Mouse (Mus musculus) CH12.LX (cell line): ENCODE results near the gene Lamtor3. TPM values are rescaled to one million over a fixed set of nuclear protein-coding genes. Genes with fewer than 3 reads are reported as not detected.

ENCODE experiments used
- DNase-seq: peaks from one replicate; pipeline ENCODE4 v3.0.0-alpha.2; 2013; ENCODE audit errors: extremely low read depth
- H3K27ac ChIP-seq: 2 replicates; pipeline ENCODE4 v1.5.1; 2012; ENCODE audit warnings: low read depth, mild to moderate bottlenecking, control low read depth, moderate library complexity; ENCODE audit not compliant: insufficient read depth
- H3K27me3 ChIP-seq: replicated peaks from 2 replicates; pipeline ENCODE3; 2012; ENCODE audit warnings: inconsistent platforms
- H3K36me3 ChIP-seq, 2 experiments: replicated peaks in 1 of 2; 2 replicates each; pipeline versions ENCODE3 to v1.6.1; 2012; ENCODE audit warnings: inconsistent platforms in 1 of 2, low read length in 1 of 2, mild to moderate bottlenecking in 1 of 2, mixed read lengths in 1 of 2, moderate library complexity in 1 of 2; ENCODE audit not compliant: control insufficient read depth in 1 of 2, insufficient read depth in 1 of 2
- H3K4me1 ChIP-seq, 2 experiments: 2 replicates each; pipeline ENCODE4 v1.6.1; 2012; ENCODE audit warnings: inconsistent platforms in 1 of 2, moderate library complexity in 1 of 2; ENCODE audit not compliant: insufficient read depth in 2 of 2, control insufficient read depth in 1 of 2
- H3K4me2 ChIP-seq: 2 replicates; pipeline ENCODE4 v1.6.1; 2012; ENCODE audit warnings: low read depth, mild to moderate bottlenecking, control low read depth; ENCODE audit not compliant: poor library complexity, insufficient read depth, severe bottlenecking
- H3K4me3 ChIP-seq, 3 experiments: fragments of 150-350 bp in 1 of 3; sonication (generic) in 1 of 3; replicated peaks in 1 of 3; 2 replicates each; pipeline versions ENCODE3 to v1.5.1; 2011 to 2012; ENCODE audit warnings: low read depth in 2 of 3, low read length in 2 of 3, mild to moderate bottlenecking in 2 of 3, moderate library complexity in 2 of 3, control low read depth in 1 of 3, improper control_type of control experiment in 1 of 3, inconsistent platforms in 1 of 3, mixed read lengths in 1 of 3; ENCODE audit not compliant: poor library complexity in 1 of 3
- H3K79me2 ChIP-seq: replicated peaks from 2 replicates; pipeline ENCODE4 v1.6.1; 2012; ENCODE audit warnings: mild to moderate bottlenecking, moderate library complexity; ENCODE audit not compliant: control insufficient read depth, poor library complexity, insufficient read depth, severe bottlenecking; ENCODE audit errors: extremely low read depth
- H3K9ac ChIP-seq: 2 replicates; pipeline ENCODE4 v1.6.1; 2012; ENCODE audit warnings: low read depth, mild to moderate bottlenecking, control low read depth, moderate library complexity; ENCODE audit not compliant: insufficient read depth
- H3K9me3 ChIP-seq: replicated peaks from 2 replicates; pipeline ENCODE3; 2012; ENCODE audit warnings: low read length, inconsistent platforms, mixed read lengths
- CHD2 ChIP-seq: IDR thresholded peaks from 2 replicates; pipeline ENCODE4 v1.6.1; 2011; ENCODE audit warnings: low read length, improper control_type of control experiment
- CTCF ChIP-seq, 2 experiments: IDR thresholded peaks in 1 of 2; conservative IDR thresholded peaks in 1 of 2; 2 replicates each; pipeline ENCODE4 v1.5.1; 2011 to 2012; ENCODE audit warnings: low read depth in 2 of 2, low read length in 2 of 2, improper control_type of control experiment in 1 of 2, inconsistent platforms in 1 of 2, mild to moderate bottlenecking in 1 of 2, moderate library complexity in 1 of 2
- GABPA ChIP-seq: IDR thresholded peaks from 2 replicates; pipeline ENCODE4 v1.6.1; 2012; ENCODE audit warnings: low read depth, low read length, improper control_type of control experiment, inconsistent platforms; ENCODE audit not compliant: insufficient replicate concordance
- HCFC1 ChIP-seq: IDR thresholded peaks from 2 replicates; pipeline ENCODE4 v1.6.1; 2012; ENCODE audit warnings: low read depth, mild to moderate bottlenecking, inconsistent platforms, low read length, improper control_type of control experiment
- KAT2A ChIP-seq: IDR thresholded peaks from 2 replicates; pipeline ENCODE4 v1.6.1; 2012; ENCODE audit warnings: low read length, improper control_type of control experiment, inconsistent platforms; ENCODE audit not compliant: insufficient replicate concordance
- MAX ChIP-seq: IDR thresholded peaks from 2 replicates; pipeline ENCODE4 v1.6.1; 2011; ENCODE audit warnings: low read length, improper control_type of control experiment
- MAZ ChIP-seq: IDR thresholded peaks from 2 replicates; pipeline ENCODE4 v1.6.1; 2012; ENCODE audit warnings: low read depth, mild to moderate bottlenecking, inconsistent platforms, low read length, improper control_type of control experiment, moderate library complexity
- MEF2A ChIP-seq: IDR thresholded peaks from 2 replicates; pipeline ENCODE4 v1.6.1; 2014; ENCODE audit warnings: low read depth, mild to moderate bottlenecking, inconsistent platforms, low read length, improper control_type of control experiment, borderline replicate concordance
- POLR2A ChIP-seq: IDR thresholded peaks from 2 replicates; pipeline ENCODE4 v1.6.1; 2011; ENCODE audit warnings: low read depth, mild to moderate bottlenecking, improper control_type of control experiment, low read length
- POLR2AphosphoS2 ChIP-seq: IDR thresholded peaks from 2 replicates; pipeline ENCODE4 v1.6.1; 2011; ENCODE audit warnings: low read depth, low read length, improper control_type of control experiment
- SMC3 ChIP-seq: IDR thresholded peaks from 2 replicates; pipeline ENCODE4 v1.6.1; 2011; ENCODE audit warnings: low read depth, low read length, improper control_type of control experiment
- TCF12 ChIP-seq: IDR thresholded peaks from 2 replicates; pipeline ENCODE4 v1.6.1; 2014; ENCODE audit warnings: low read depth, mild to moderate bottlenecking, inconsistent platforms, low read length, improper control_type of control experiment
- USF1 ChIP-seq: IDR thresholded peaks from 2 replicates; pipeline ENCODE4 v1.6.1; 2014; ENCODE audit warnings: low read depth, mild to moderate bottlenecking, inconsistent platforms, low read length, improper control_type of control experiment
- ZNF384 ChIP-seq: IDR thresholded peaks from 2 replicates; pipeline ENCODE4 v1.6.1; 2012; ENCODE audit warnings: low read depth, low read length, improper control_type of control experiment, inconsistent platforms
- dilution Hi-C: fragments of 300-500 bp; cut with MboI; formaldehyde crosslinking; loops from 2 replicates; pipeline ENCODE4 v1.14.3; 2020; ENCODE audit warnings: low sequenced_read_pairs; ENCODE audit not compliant: extremely low pct_unique_long_range_greater_than_20kb, extremely low pct_ligation_motif_present
- in situ Hi-C: fragments of 300-500 bp; cut with MboI; formaldehyde crosslinking; loops from 3 replicates; pipeline ENCODE4 v1.14.3; 2019; ENCODE audit warnings: low sequenced_read_pairs, low pct_ligation_motif_present, low pct_unique_long_range_greater_than_20kb, mixed read lengths
- polyA plus RNA-seq: library from polyadenylated mRNA; unstranded; fragments of >175 nt; gene quantifications from 2 replicates; pipeline ENCODE4 v1.2.1, GENCODE M21; 2012; ENCODE audit warnings: low read depth; ENCODE audit not compliant: insufficient read length
- total RNA-seq, 2 experiments: library from RNA; depleted of rRNA; stranded (reverse); fragments of 300-350 nt in 1 of 2; fragments of >200 nt in 1 of 2; gene quantifications; 2 replicates each; pipeline ENCODE4 v1.2.3; 2012 to 2014

Gene Lamtor3
- total and polyA plus RNA-seq, 3 experiments: 146 to 245 (median 147) TPM

DNA sequence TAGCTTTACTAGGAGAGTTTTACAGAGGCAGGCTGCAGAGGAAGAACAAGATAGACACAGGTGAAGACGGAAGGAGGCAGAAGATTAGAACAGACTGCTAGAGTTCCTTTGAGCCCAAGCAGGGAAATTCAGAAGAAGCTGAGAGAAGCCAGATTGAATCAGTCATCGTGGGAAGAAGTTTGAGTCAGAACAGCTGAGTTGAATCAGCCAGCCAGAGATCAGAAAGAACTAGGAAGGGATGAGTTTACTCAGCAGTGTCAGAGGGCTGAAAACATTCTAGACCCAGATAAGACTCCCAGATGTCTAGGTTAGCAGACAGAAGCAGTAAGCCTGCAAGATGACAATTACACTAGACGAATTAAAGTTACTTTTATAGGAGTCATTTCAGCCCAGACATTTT, 15.7 kb downstream of the Lamtor3 start (continued):
- TF ChIP-seq KAT2A (no peak), CTCF (conservative IDR thresholded peaks at IDR 0.05 in 1 of 2, IDR thresholded peaks at IDR 0.05 in 1 of 2; ENCODE audit: low read depth in 2 of 2, low read length in 2 of 2) (no peak), MEF2A (peak; percentile 35; the same call in 1 of the 2 replicates)

DNA sequence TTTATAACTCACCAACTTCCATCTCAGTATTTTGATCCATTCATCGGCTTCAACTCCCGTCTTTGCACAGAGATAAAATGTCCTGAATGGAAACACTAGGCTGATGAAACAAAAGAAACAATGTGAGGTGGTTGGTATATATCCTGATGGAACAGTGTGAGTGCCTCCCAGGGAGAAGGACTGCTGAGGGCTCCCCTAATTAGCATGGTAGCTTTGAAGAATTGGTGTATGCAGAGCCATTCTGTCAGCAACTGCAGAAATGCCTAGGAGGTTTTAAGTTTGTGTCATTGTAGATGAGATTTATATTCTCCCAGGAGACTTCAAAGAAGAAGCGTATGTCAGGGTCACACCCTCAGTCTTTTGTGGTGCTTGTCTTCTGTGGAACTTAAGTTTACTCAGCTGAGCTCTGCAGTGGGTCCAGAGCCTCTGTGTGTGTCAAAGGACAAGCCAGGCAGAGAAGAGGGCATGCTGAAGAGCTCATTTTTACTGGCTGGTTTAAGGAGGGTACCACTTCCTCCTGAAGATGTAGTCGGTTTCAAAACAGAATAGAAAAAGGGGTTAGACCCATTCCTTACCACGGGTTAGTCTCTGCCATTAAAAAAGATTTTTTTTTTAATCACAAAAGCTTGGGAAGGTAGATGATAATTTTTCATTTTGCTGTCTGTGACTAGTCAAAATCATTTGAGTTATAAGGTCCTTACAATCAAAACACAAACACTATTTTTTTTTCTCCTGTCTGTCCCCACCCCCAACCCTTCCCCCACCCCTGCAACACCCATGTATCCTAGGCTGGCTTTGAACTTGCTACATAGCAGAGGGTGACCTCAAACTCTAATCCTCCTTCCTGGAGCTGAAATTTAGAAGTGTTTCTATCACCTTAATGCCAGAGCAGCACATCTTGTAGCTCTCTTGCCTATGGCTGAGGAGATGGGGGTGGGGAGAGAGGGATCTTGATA, 17.5 kb downstream of the Lamtor3 start:
- Histone ChIP-seq H3K4me3 (no peak overlapping the region), H3K79me2 (no peaks in the 10 kb centered on the region; the same call in 1 of the 2 replicates), H3K4me2 (no peak overlapping the region), H3K27ac (peak overlapping the region; percentile 38; the same call in 1 of the 2 replicates), H3K4me1 (peaks cover 6 to 44% of the 10 kb centered on the region in 2 experiments; a peak in 3 of 4 replicates), H3K27me3 (no peaks in the 10 kb centered on the region), H3K9me3 (no peaks in the 10 kb centered on the region), H3K36me3 (peaks cover 73 to 87% of the 10 kb centered on the region in 2 experiments), H3K9ac (no peak overlapping the region)
- in situ Hi-C loops: loop anchor here (5.0 kb wide), 1 partner anchor 56 kb away; no protein-coding TSS in a partner anchor
- TF ChIP-seq SMC3: no peak
- peak; percentile 56 for TF ChIP-seq ZNF384
- no peak for TF ChIP-seq GABPA
- TF ChIP-seq TCF12: 0 out of 2 replicates have a peak, but pooled peaks have one; percentile 5
- TF ChIP-seq CHD2: peak; percentile 65
- peak; percentile 28; the same call in 1 of the 2 replicates for TF ChIP-seq POLR2AphosphoS2
- no peak for TF ChIP-seq POLR2A
- 0 out of 2 replicates have a peak, but pooled peaks have one; percentile 33 for TF ChIP-seq MAZ
- no peak for TF ChIP-seq MAX
- dilution Hi-C loops: no loop called here
- no peak for DNase-seq

DNA sequence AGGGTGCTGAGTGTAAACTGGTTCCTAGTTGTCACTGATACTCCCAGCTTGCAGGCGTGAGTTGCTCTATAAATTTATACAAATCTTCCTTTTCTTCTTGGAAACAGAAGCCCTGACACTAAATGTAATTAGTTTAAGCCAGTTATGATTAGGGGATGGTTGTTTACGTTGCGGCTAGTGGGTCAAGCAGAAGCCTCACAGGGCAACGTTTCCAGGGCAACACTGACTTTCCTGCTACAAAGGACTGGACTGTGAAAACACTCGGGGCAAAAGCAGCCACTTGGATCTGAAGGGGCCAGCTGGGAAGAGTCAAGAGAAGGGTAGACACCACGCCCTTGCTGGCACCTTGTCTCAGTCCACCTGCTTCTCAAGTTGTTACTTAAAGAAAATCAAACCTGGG, 18.2 kb downstream of the Lamtor3 start:
- Histone ChIP-seq H3K27ac (peak overlapping the region; percentile 38; the same call in 1 of the 2 replicates), H3K79me2 (no peaks in the 10 kb centered on the region; the same call in 1 of the 2 replicates), H3K4me3 (no peak overlapping the region)
- dilution Hi-C loops: no loop called here
- TF ChIP-seq HCFC1: no peak
- no peak for TF ChIP-seq KAT2A
- TF ChIP-seq USF1: no peak
- peak; percentile 9; the same call in 1 of the 2 replicates for TF ChIP-seq CHD2
- TF ChIP-seq MEF2A: no peak
- TF ChIP-seq, all 38 proteins: peak for 1
- H3K4me1 ChIP-seq: peaks cover 6 to 44% of the 10 kb centered on the region in 2 experiments; a peak in 3 of 4 replicates
- no peak for DNase-seq
- H3K27me3 ChIP-seq: no peaks in the 10 kb centered on the region
- H3K36me3 ChIP-seq: peaks cover 74 to 85% of the 10 kb centered on the region in 2 experiments
- H3K9ac ChIP-seq: no peak overlapping the region
- in situ Hi-C loops: loop anchor here (5.0 kb wide), 1 partner anchor 56 kb away; no protein-coding TSS in a partner anchor
- no peaks in the 10 kb centered on the region for H3K9me3 ChIP-seq
- H3K4me2 ChIP-seq: no peak overlapping the region
